Mouse (Mus musculus): ENCODE data around the gene Gm11437.

DNA sequence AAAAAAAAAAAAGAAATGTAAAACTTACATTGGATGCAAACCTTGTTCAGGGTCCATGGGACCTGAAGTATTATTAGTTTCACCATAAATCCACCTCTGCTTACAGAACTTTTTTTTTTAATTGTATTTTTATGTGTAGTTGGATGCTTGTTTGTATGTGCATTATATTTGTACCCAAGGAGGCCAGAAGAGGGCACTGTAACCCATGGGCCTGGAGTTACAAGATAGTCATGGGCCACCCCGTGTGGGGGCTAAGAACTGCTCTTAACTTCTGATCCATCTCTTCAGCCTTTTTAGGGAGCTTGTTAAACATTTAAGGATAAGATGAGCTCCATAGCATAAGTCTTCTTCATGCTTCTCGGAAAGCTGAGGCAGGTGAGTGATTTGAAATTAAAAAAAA lies 16.4 kb downstream of the Gm11437 start:
- TF ChIP-seq POLR2A (IDR thresholded peaks at IDR 0.05; ENCODE audit: borderline replicate concordance, low read depth, low read length) (no peak), CTCF (IDR thresholded peaks at IDR 0.05; ENCODE audit: low read depth, low read length) (peak; percentile 39; the same call in 1 of the 2 replicates)
